Mouse (Mus musculus) NIH3T3 (cell line): ENCODE data around the gene Fam189a1.

ENCODE experiments used
- DNase-seq: peaks from one replicate; pipeline ENCODE4 v3.0.0-alpha.2; 2012; ENCODE audit warnings: low read depth

Gene Fam189a1

GRCm38 (mm10) chr7:64949910-64950770, 206.2 kb downstream of the Fam189a1 start:
- peak; percentile 59 for DNase-seq

- DNase-seq, result no peak
Observed at GRCm38 (mm10) chr7:64949465-64949864, 206.9 kb downstream of the Fam189a1 start.

- no peak for DNase-seq
Observed at GRCm38 (mm10) chr7:64944686-64945085, 211.7 kb downstream of the Fam189a1 start.

GRCm38 (mm10) chr7:64944175-64944574, 212.2 kb downstream of the Fam189a1 start:
- DNase-seq, result no peak

GRCm38 (mm10) chr7:64936927-64937326, 219.4 kb downstream of the Fam189a1 start:
- no peak for DNase-seq

- DNase-seq, result no peak
Observed at GRCm38 (mm10) chr7:64934115-64934514, 222.3 kb downstream of the Fam189a1 start.

- DNase-seq, result no peak
Observed at GRCm38 (mm10) chr7:64930980-64931379, 225.4 kb downstream of the Fam189a1 start.

- no peak for DNase-seq
Observed at GRCm38 (mm10) chr7:64923918-64924317, 232.5 kb downstream of the Fam189a1 start.

GRCm38 (mm10) chr7:64921189-64921588, 235.2 kb downstream of the Fam189a1 start:
- DNase-seq, result no peak

GRCm38 (mm10) chr7:64920735-64921134, 235.6 kb downstream of the Fam189a1 start:
- no peak for DNase-seq

- no peak for DNase-seq
Observed at GRCm38 (mm10) chr7:64916654-64917053, 239.7 kb downstream of the Fam189a1 start.

- DNase-seq, result no peak
Observed at GRCm38 (mm10) chr7:64915121-64915520, 241.2 kb downstream of the Fam189a1 start.

GRCm38 (mm10) chr7:64911945-64912344, 244.4 kb downstream of the Fam189a1 start:
- DNase-seq, result no peak

- no peak for DNase-seq
Observed at GRCm38 (mm10) chr7:64910208-64910607, 246.2 kb downstream of the Fam189a1 start.

GRCm38 (mm10) chr7:64906955-64907354, 249.4 kb downstream of the Fam189a1 start:
- no peak for DNase-seq

GRCm38 (mm10) chr7:64905506-64905905, 250.9 kb downstream of the Fam189a1 start:
- DNase-seq, result no peak

- DNase-seq, result no peak
Observed at GRCm38 (mm10) chr7:64900249-64900648, 256.1 kb downstream of the Fam189a1 start.

- no peak for DNase-seq
Observed at GRCm38 (mm10) chr7:64896587-64896986, 259.8 kb downstream of the Fam189a1 start.

GRCm38 (mm10) chr7:64895685-64896101, 260.7 kb downstream of the Fam189a1 start:
- DNase-seq, result no peak

- DNase-seq, result no peak
Observed at GRCm38 (mm10) chr7:64891139-64891538, 265.2 kb downstream of the Fam189a1 start.

- DNase-seq, result peak; percentile 51
Observed at GRCm38 (mm10) chr7:64889919-64890318, 266.5 kb downstream of the Fam189a1 start.

- DNase-seq, result no peak
Observed at GRCm38 (mm10) chr7:64884187-64884862, 272.0 kb downstream of the Fam189a1 start.

GRCm38 (mm10) chr7:64882243-64882642, 274.1 kb downstream of the Fam189a1 start:
- no peak for DNase-seq
